Mouse (Mus musculus): ENCODE data around the gene Coro2a. TPM values are rescaled to one million over a fixed set of nuclear protein-coding genes. Genes with fewer than 3 reads are reported as not detected.

The Coro2a gene
- polyA plus RNA-seq, 1 experiment from 2014 or later = 3.0 TPM

GRCm38 (mm10) chr4:46535094-46535830 is 66.7 kb downstream of the Coro2a start:
- peak; percentile 42 for ATAC-seq (ENCODE audit: low read depth)
- Histone ChIP-seq H3K4me1 (replicated peaks) (peaks cover 30% of the 10 kb centered on the region), H3K9me3 (replicated peaks) (no peaks in the 10 kb centered on the region), H3K9ac (peak overlapping the region; percentile 71), H3K36me3 (0 out of 2 replicates have a peak, but pooled peaks cover 7% of the 10 kb centered on the region), H3K4me3 (replicated peaks) (peak overlapping the region; percentile 67), H3K27ac (peak overlapping the region; percentile 75), H3K4me2 (peak overlapping the region; percentile 84), H3K27me3 (peaks cover 56% of the 10 kb centered on the region)
- WGBS (ENCODE audit: insufficient replicate concordance) = 2% methylated on average over 16 of the region's 16 CpGs
- no peak for DNase-seq

GRCm38 (mm10) chr4:46533934-46534720 is 67.9 kb downstream of the Coro2a start:
- 13% methylated on average over 29 of the region's 29 CpGs for WGBS (ENCODE audit: insufficient replicate concordance)
- Histone ChIP-seq H3K27ac (0 out of 2 replicates have a peak overlapping the region, but pooled peaks have one; percentile 34), H3K4me2 (peak overlapping the region; percentile 84), H3K36me3 (0 out of 2 replicates have a peak, but pooled peaks cover 7% of the 10 kb centered on the region), H3K27me3 (peaks cover 56% of the 10 kb centered on the region), H3K9ac (peak overlapping the region; percentile 50; the same call in 1 of the 2 replicates), H3K4me1 (replicated peaks) (peaks cover 36% of the 10 kb centered on the region), H3K4me3 (replicated peaks) (peak overlapping the region; percentile 67), H3K9me3 (replicated peaks) (no peaks in the 10 kb centered on the region)
- DNase-seq (no peak), ATAC-seq (ENCODE audit: low read depth) (no peak)

- Histone ChIP-seq H3K27ac (no peak overlapping the region), H3K4me2 (no peak overlapping the region), H3K4me1 (replicated peaks) (peaks cover 48% of the 10 kb centered on the region), H3K9me3 (replicated peaks) (no peaks in the 10 kb centered on the region), H3K4me3 (replicated peaks) (no peak overlapping the region), H3K27me3 (peaks cover 48% of the 10 kb centered on the region), H3K9ac (no peak overlapping the region), H3K36me3 (0 out of 2 replicates have a peak, but pooled peaks cover 7% of the 10 kb centered on the region)
- DNase-seq (no peak), ATAC-seq (ENCODE audit: low read depth) (no peak)
- 65% methylated on average over 7 of the region's 7 CpGs for WGBS (ENCODE audit: insufficient replicate concordance)
Observed at GRCm38 (mm10) chr4:46532926-46533325, 69.1 kb downstream of the Coro2a start.

- H3K27me3 ChIP-seq = peaks cover 44% of the 10 kb centered on the region
- ATAC-seq (ENCODE audit: low read depth) = no peak
- H3K9me3 ChIP-seq (replicated peaks) = no peaks in the 10 kb centered on the region
- peaks cover 52% of the 10 kb centered on the region for H3K4me1 ChIP-seq (replicated peaks)
- no peak overlapping the region for H3K27ac ChIP-seq
- 0 out of 2 replicates have a peak, but pooled peaks cover 7% of the 10 kb centered on the region for H3K36me3 ChIP-seq
- DNase-seq = no peak
- H3K4me2 ChIP-seq = no peak overlapping the region
- no peak overlapping the region for H3K9ac ChIP-seq
- WGBS (ENCODE audit: insufficient replicate concordance) = 58% methylated on average over 2 of the region's 2 CpGs
- H3K4me3 ChIP-seq (replicated peaks) = no peak overlapping the region
Observed at GRCm38 (mm10) chr4:46532511-46532910, 69.5 kb downstream of the Coro2a start.

- Histone ChIP-seq H3K27me3 (peaks cover 22% of the 10 kb centered on the region), H3K9me3 (replicated peaks) (no peaks in the 10 kb centered on the region), H3K4me2 (peak overlapping the region; percentile 21; the same call in 1 of the 2 replicates), H3K4me3 (replicated peaks) (no peak overlapping the region), H3K4me1 (replicated peaks) (peaks cover 56% of the 10 kb centered on the region), H3K9ac (no peak overlapping the region), H3K27ac (peak overlapping the region; percentile 56), H3K36me3 (0 out of 2 replicates have a peak, but pooled peaks cover 7% of the 10 kb centered on the region)
- WGBS (ENCODE audit: insufficient replicate concordance) = 62% methylated on average over 7 of the region's 7 CpGs
- peak; percentile 28; the same call in 1 of the 2 replicates for ATAC-seq (ENCODE audit: low read depth)
- DNase-seq = no peak
Observed at GRCm38 (mm10) chr4:46529722-46530121, 72.3 kb downstream of the Coro2a start.

GRCm38 (mm10) chr4:46527558-46527926 is 74.5 kb downstream of the Coro2a start:
- Histone ChIP-seq H3K36me3 (peaks cover 14% of the 10 kb centered on the region), H3K27me3 (peaks cover 2% of the 10 kb centered on the region), H3K9me3 (replicated peaks) (no peaks in the 10 kb centered on the region), H3K9ac (peak overlapping the region; percentile 67), H3K4me1 (replicated peaks) (peaks cover 46% of the 10 kb centered on the region), H3K27ac (peak overlapping the region; percentile 94), H3K4me3 (replicated peaks) (peak overlapping the region; percentile 57), H3K4me2 (peak overlapping the region; percentile 90)
- DNase-seq (no peak), ATAC-seq (ENCODE audit: low read depth) (peak; percentile 82)
- under 1% methylated on average over 7 of the region's 7 CpGs for WGBS (ENCODE audit: insufficient replicate concordance)

- Histone ChIP-seq H3K36me3 (peaks cover 17% of the 10 kb centered on the region), H3K4me1 (replicated peaks) (peaks cover 46% of the 10 kb centered on the region), H3K27ac (peak overlapping the region; percentile 94), H3K4me2 (peak overlapping the region; percentile 90), H3K9me3 (replicated peaks) (no peaks in the 10 kb centered on the region), H3K4me3 (replicated peaks) (peak overlapping the region; percentile 57), H3K27me3 (no peaks in the 10 kb centered on the region), H3K9ac (peak overlapping the region; percentile 67)
- WGBS (ENCODE audit: insufficient replicate concordance) = 20% methylated on average over 17 of the region's 17 CpGs
- peak; percentile 89 for ATAC-seq (ENCODE audit: low read depth)
- DNase-seq = peak; percentile 86
Observed at GRCm38 (mm10) chr4:46526798-46527557, 75.0 kb downstream of the Coro2a start.

GRCm38 (mm10) chr4:46526226-46526625 is 75.8 kb downstream of the Coro2a start:
- no peak for DNase-seq
- WGBS (ENCODE audit: insufficient replicate concordance) = 65% methylated on average over 3 of the region's 3 CpGs

GRCm38 (mm10) chr4:46523324-46523723 is 78.7 kb downstream of the Coro2a start:
- no peak overlapping the region for H3K4me2 ChIP-seq
- ATAC-seq (ENCODE audit: low read depth) (no peak), DNase-seq (no peak)
- no peaks in the 10 kb centered on the region for H3K9me3 ChIP-seq (replicated peaks)
- no peak overlapping the region for H3K9ac ChIP-seq
- 85% methylated on average over 4 of the region's 4 CpGs for WGBS (ENCODE audit: insufficient replicate concordance)
- H3K4me3 ChIP-seq (replicated peaks) = no peak overlapping the region
- H3K27ac ChIP-seq = no peak overlapping the region
- peaks cover 29% of the 10 kb centered on the region for H3K36me3 ChIP-seq
- H3K27me3 ChIP-seq = no peaks in the 10 kb centered on the region
- H3K4me1 ChIP-seq (replicated peaks) = peaks cover 31% of the 10 kb centered on the region

More at GRCm38 (mm10) chr4:46526226-46526625, 75.8 kb downstream of the Coro2a start:
- Histone ChIP-seq H3K27ac (peak overlapping the region; percentile 94; the same call in 1 of the 2 replicates), H3K4me2 (peak overlapping the region; percentile 90; the same call in 1 of the 2 replicates), H3K36me3 (peaks cover 18% of the 10 kb centered on the region), H3K27me3 (no peaks in the 10 kb centered on the region), H3K4me1 (replicated peaks) (peaks cover 46% of the 10 kb centered on the region), H3K4me3 (replicated peaks) (no peak overlapping the region), H3K9ac (0 out of 2 replicates have a peak overlapping the region, but pooled peaks have one; percentile 1), H3K9me3 (replicated peaks) (no peaks in the 10 kb centered on the region)
- no peak for ATAC-seq (ENCODE audit: low read depth)

GRCm38 (mm10) chr4:46521457-46521856 is 80.5 kb downstream of the Coro2a start:
- Histone ChIP-seq H3K9ac (no peak overlapping the region), H3K4me2 (no peak overlapping the region), H3K4me1 (replicated peaks) (peaks cover 13% of the 10 kb centered on the region), H3K27ac (no peak overlapping the region), H3K9me3 (replicated peaks) (no peaks in the 10 kb centered on the region), H3K36me3 (peaks cover 30% of the 10 kb centered on the region), H3K27me3 (no peaks in the 10 kb centered on the region), H3K4me3 (replicated peaks) (no peak overlapping the region)
- DNase-seq (no peak), ATAC-seq (ENCODE audit: low read depth) (no peak)
- WGBS (ENCODE audit: insufficient replicate concordance) = 73% methylated on average over 10 of the region's 10 CpGs

Measured in liver, embryonic 13.5 days (tissue).